Mouse (Mus musculus) liver, postnatal 0 days (tissue): ENCODE measurements around the gene Il15ra.

Source experiments
- CTCF ChIP-seq: sonication (generic); IDR thresholded peaks from 2 replicates; pipeline ENCODE4 v1.5.1; 2016; ENCODE audit warnings: antibody characterized with exemption, low read depth
- EP300 ChIP-seq: IDR thresholded peaks from 2 replicates; pipeline ENCODE4 v1.6.1; 2016; ENCODE audit warnings: antibody characterized with exemption, low read depth, mild to moderate bottlenecking

DNA sequence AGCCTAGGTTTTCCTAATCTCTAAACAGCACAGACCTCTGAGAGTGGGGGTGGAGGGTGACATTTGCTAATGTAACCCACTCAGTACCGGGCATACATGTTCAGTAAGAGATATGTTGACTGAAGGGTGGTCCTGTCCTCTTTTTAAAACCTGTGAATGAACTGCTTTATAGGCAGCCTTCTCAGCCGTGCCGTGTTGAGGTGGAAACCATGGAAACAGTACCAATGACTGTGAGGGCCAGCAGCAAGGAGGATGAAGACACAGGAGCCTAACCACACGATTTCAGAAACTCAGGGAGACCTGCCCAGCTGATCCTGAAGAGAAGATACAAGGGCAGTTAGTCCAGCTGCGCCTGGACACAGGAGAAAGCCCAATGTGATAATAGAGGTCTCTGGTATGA, 27.9 kb downstream of the Il15ra start:
- TF ChIP-seq EP300 (no peak), CTCF (no peak)
